Mouse (Mus musculus): Measurements from ENCODE around the gene Grip1. TPM values are rescaled to one million over a fixed set of nuclear protein-coding genes. Genes with fewer than 3 reads are reported as not detected.

The Grip1 gene
- polyA plus RNA-seq, 1 experiment from 2014 or later, result 5.0 TPM

GRCm38 (mm10) chr10:119778871-119779270 lies 325.2 kb downstream of the Grip1 start:
- Histone ChIP-seq H3K4me1 (ENCODE audit: control insufficient read depth, insufficient read depth, low read length) (no peaks in the 10 kb centered on the region), H3K9ac (ENCODE audit: low read depth, low read length) (no peak overlapping the region), H3K27me3 (replicated peaks; ENCODE audit: control insufficient read depth, insufficient read depth, low read length) (no peaks in the 10 kb centered on the region), H3K4me2 (ENCODE audit: low read depth, low read length) (no peak overlapping the region), H3K36me3 (ENCODE audit: control insufficient read depth, insufficient read depth, low read length) (no peaks in the 10 kb centered on the region), H3K27ac (replicated peaks; ENCODE audit: low read depth, low read length) (no peak overlapping the region), H3K4me3 (ENCODE audit: low read depth, low read length) (no peak overlapping the region), H3K9me3 (ENCODE audit: control insufficient read depth, low read length) (no peaks in the 10 kb centered on the region)
- no peak for ATAC-seq (ENCODE audit: low read depth)
- WGBS, result 69% methylated on average over 5 of the region's 5 CpGs
- DNase-seq (ENCODE audit: low spot score), result no peak

- ATAC-seq (ENCODE audit: low read depth), result no peak
- H3K27ac ChIP-seq (replicated peaks; ENCODE audit: low read depth, low read length), result no peak overlapping the region
- H3K4me1 ChIP-seq (ENCODE audit: control insufficient read depth, insufficient read depth, low read length), result no peaks in the 10 kb centered on the region
- H3K27me3 ChIP-seq (replicated peaks; ENCODE audit: control insufficient read depth, insufficient read depth, low read length), result no peaks in the 10 kb centered on the region
- 81% methylated on average over 1 of the region's 1 CpGs for WGBS
- H3K9me3 ChIP-seq (ENCODE audit: control insufficient read depth, low read length), result no peaks in the 10 kb centered on the region
- no peaks in the 10 kb centered on the region for H3K36me3 ChIP-seq (ENCODE audit: control insufficient read depth, insufficient read depth, low read length)
- H3K4me3 ChIP-seq (ENCODE audit: low read depth, low read length), result no peak overlapping the region
- no peak overlapping the region for H3K4me2 ChIP-seq (ENCODE audit: low read depth, low read length)
- no peak overlapping the region for H3K9ac ChIP-seq (ENCODE audit: low read depth, low read length)
- DNase-seq (ENCODE audit: low spot score), result no peak
Measured at GRCm38 (mm10) chr10:119779657-119780056, 326.0 kb downstream of the Grip1 start.

- DNase-seq (ENCODE audit: low spot score) (peak; percentile 9), ATAC-seq (ENCODE audit: low read depth) (no peak)
- Histone ChIP-seq H3K4me2 (ENCODE audit: low read depth, low read length) (no peak overlapping the region), H3K36me3 (ENCODE audit: control insufficient read depth, insufficient read depth, low read length) (no peaks in the 10 kb centered on the region), H3K9me3 (ENCODE audit: control insufficient read depth, low read length) (no peaks in the 10 kb centered on the region), H3K27me3 (replicated peaks; ENCODE audit: control insufficient read depth, insufficient read depth, low read length) (no peaks in the 10 kb centered on the region), H3K4me3 (ENCODE audit: low read depth, low read length) (no peak overlapping the region), H3K9ac (ENCODE audit: low read depth, low read length) (no peak overlapping the region), H3K4me1 (ENCODE audit: control insufficient read depth, insufficient read depth, low read length) (no peaks in the 10 kb centered on the region), H3K27ac (replicated peaks; ENCODE audit: low read depth, low read length) (no peak overlapping the region)
- WGBS, result 57% methylated on average over 1 of the region's 1 CpGs
Measured at GRCm38 (mm10) chr10:119790507-119790906, 336.9 kb downstream of the Grip1 start.

- 50% methylated on average over 6 of the region's 6 CpGs for WGBS
- no peak overlapping the region for H3K27ac ChIP-seq (replicated peaks; ENCODE audit: low read depth, low read length)
Measured at GRCm38 (mm10) chr10:119802421-119802820, 348.8 kb downstream of the Grip1 start.

DNA sequence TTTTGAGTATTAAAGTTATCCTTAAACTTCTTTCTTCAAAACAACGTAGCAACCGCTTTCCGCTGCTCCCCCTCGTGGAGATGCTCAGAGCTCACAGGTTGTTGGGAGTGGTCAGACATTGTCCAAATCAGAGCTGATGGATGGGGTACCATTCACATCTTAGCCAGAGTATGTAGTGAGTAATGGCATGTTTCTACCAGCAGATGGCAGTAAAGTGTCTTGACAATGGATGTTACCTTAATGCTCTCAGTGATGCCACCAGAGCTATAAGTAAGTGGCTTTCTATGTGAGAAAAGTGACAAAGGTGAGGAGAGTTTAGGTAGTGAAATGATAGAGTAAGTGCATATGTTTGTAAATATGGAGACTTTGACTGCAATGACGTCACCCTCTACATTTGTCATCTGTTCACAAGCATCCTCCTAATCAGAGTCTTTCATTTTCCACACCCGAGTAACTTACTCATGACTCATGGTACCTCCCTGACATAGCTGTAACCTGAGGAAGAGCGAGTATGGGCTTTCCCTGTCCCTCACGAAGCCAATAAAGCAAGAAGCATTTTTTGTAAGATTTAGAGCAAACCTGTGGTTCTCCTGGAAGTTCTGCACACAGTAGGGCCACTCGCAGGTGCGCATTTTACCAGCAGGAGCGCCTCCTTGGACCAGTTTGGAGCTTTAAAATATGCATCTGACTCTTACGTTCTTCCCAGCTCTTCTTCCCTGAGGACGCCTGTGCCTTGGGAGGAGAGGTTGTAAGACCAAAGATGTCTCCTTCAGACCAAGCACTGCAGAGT lies 350.2 kb downstream of the Grip1 start:
- Histone ChIP-seq H3K9ac (ENCODE audit: low read depth, low read length) (no peak overlapping the region), H3K4me3 (ENCODE audit: low read depth, low read length) (no peak overlapping the region), H3K36me3 (ENCODE audit: control insufficient read depth, insufficient read depth, low read length) (no peaks in the 10 kb centered on the region), H3K4me1 (ENCODE audit: control insufficient read depth, insufficient read depth, low read length) (no peaks in the 10 kb centered on the region), H3K27me3 (replicated peaks; ENCODE audit: control insufficient read depth, insufficient read depth, low read length) (no peaks in the 10 kb centered on the region), H3K9me3 (ENCODE audit: control insufficient read depth, low read length) (no peaks in the 10 kb centered on the region), H3K4me2 (ENCODE audit: low read depth, low read length) (no peak overlapping the region), H3K27ac (replicated peaks; ENCODE audit: low read depth, low read length) (no peak overlapping the region)
- WGBS, result 55% methylated on average over 13 of the region's 13 CpGs
- DNase-seq (ENCODE audit: low spot score) (peak; percentile 88), ATAC-seq (ENCODE audit: low read depth) (peak; percentile 75)

More at GRCm38 (mm10) chr10:119802421-119802820, 348.8 kb downstream of the Grip1 start:
- H3K9ac ChIP-seq (ENCODE audit: low read depth, low read length), result no peak overlapping the region
- no peak overlapping the region for H3K4me2 ChIP-seq (ENCODE audit: low read depth, low read length)
- no peak for ATAC-seq (ENCODE audit: low read depth)
- H3K27me3 ChIP-seq (replicated peaks; ENCODE audit: control insufficient read depth, insufficient read depth, low read length), result no peaks in the 10 kb centered on the region
- H3K36me3 ChIP-seq (ENCODE audit: control insufficient read depth, insufficient read depth, low read length), result no peaks in the 10 kb centered on the region
- no peaks in the 10 kb centered on the region for H3K9me3 ChIP-seq (ENCODE audit: control insufficient read depth, low read length)
- no peak overlapping the region for H3K4me3 ChIP-seq (ENCODE audit: low read depth, low read length)
- DNase-seq (ENCODE audit: low spot score), result no peak
- H3K4me1 ChIP-seq (ENCODE audit: control insufficient read depth, insufficient read depth, low read length), result no peaks in the 10 kb centered on the region

GRCm38 (mm10) chr10:119804423-119804814 lies 350.8 kb downstream of the Grip1 start:
- WGBS, result 78% methylated on average over 9 of the region's 9 CpGs
- H3K27ac ChIP-seq (replicated peaks; ENCODE audit: low read depth, low read length), result no peak overlapping the region
- H3K4me3 ChIP-seq (ENCODE audit: low read depth, low read length), result no peak overlapping the region
- no peaks in the 10 kb centered on the region for H3K4me1 ChIP-seq (ENCODE audit: control insufficient read depth, insufficient read depth, low read length)
- DNase-seq (ENCODE audit: low spot score) (no peak), ATAC-seq (ENCODE audit: low read depth) (peak; percentile 33; the same call in 1 of the 2 replicates)
- H3K27me3 ChIP-seq (replicated peaks; ENCODE audit: control insufficient read depth, insufficient read depth, low read length), result no peaks in the 10 kb centered on the region
- no peak overlapping the region for H3K4me2 ChIP-seq (ENCODE audit: low read depth, low read length)
- no peaks in the 10 kb centered on the region for H3K36me3 ChIP-seq (ENCODE audit: control insufficient read depth, insufficient read depth, low read length)
- H3K9ac ChIP-seq (ENCODE audit: low read depth, low read length), result no peak overlapping the region
- no peaks in the 10 kb centered on the region for H3K9me3 ChIP-seq (ENCODE audit: control insufficient read depth, low read length)

GRCm38 (mm10) chr10:119805082-119805481 lies 351.5 kb downstream of the Grip1 start:
- Histone ChIP-seq H3K4me1 (ENCODE audit: control insufficient read depth, insufficient read depth, low read length) (no peaks in the 10 kb centered on the region), H3K9me3 (ENCODE audit: control insufficient read depth, low read length) (no peaks in the 10 kb centered on the region), H3K4me2 (ENCODE audit: low read depth, low read length) (no peak overlapping the region), H3K9ac (ENCODE audit: low read depth, low read length) (no peak overlapping the region), H3K27me3 (replicated peaks; ENCODE audit: control insufficient read depth, insufficient read depth, low read length) (no peaks in the 10 kb centered on the region), H3K27ac (replicated peaks; ENCODE audit: low read depth, low read length) (no peak overlapping the region), H3K36me3 (ENCODE audit: control insufficient read depth, insufficient read depth, low read length) (no peaks in the 10 kb centered on the region), H3K4me3 (ENCODE audit: low read depth, low read length) (no peak overlapping the region)
- ATAC-seq (ENCODE audit: low read depth) (no peak), DNase-seq (ENCODE audit: low spot score) (no peak)
- 88% methylated on average over 7 of the region's 7 CpGs for WGBS

DNA sequence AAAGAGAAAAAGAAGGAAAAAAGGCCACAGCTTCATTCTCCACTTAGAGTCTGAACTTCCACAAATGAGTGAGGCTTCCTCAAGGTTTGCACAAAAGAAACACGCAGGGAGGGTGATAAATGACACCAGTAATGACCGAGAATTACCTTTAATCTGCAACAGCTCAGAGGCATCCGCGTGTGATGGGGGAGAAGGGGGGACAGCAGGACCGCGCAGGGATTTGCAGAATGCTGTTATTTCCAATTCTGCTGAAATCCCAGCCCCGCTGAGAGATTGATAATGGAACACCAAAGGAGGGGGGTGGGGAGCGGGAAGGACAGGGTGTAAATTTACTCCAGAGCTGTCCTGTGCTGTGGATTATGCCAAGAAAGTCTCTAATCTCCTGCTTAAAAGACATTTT lies 352.5 kb downstream of the Grip1 start:
- no peaks in the 10 kb centered on the region for H3K4me1 ChIP-seq (ENCODE audit: control insufficient read depth, insufficient read depth, low read length)
- no peaks in the 10 kb centered on the region for H3K27me3 ChIP-seq (replicated peaks; ENCODE audit: control insufficient read depth, insufficient read depth, low read length)
- H3K9me3 ChIP-seq (ENCODE audit: control insufficient read depth, low read length), result no peaks in the 10 kb centered on the region
- H3K27ac ChIP-seq (replicated peaks; ENCODE audit: low read depth, low read length), result no peak overlapping the region
- 55% methylated on average over 8 of the region's 8 CpGs for WGBS
- ATAC-seq (ENCODE audit: low read depth) (no peak), DNase-seq (ENCODE audit: low spot score) (no peak)
- no peak overlapping the region for H3K9ac ChIP-seq (ENCODE audit: low read depth, low read length)
- H3K36me3 ChIP-seq (ENCODE audit: control insufficient read depth, insufficient read depth, low read length), result no peaks in the 10 kb centered on the region
- H3K4me3 ChIP-seq (ENCODE audit: low read depth, low read length), result no peak overlapping the region
- H3K4me2 ChIP-seq (ENCODE audit: low read depth, low read length), result no peak overlapping the region

- H3K27ac ChIP-seq (replicated peaks; ENCODE audit: low read depth, low read length), result no peak overlapping the region
- H3K9me3 ChIP-seq (ENCODE audit: control insufficient read depth, low read length), result no peaks in the 10 kb centered on the region
- H3K36me3 ChIP-seq (ENCODE audit: control insufficient read depth, insufficient read depth, low read length), result no peaks in the 10 kb centered on the region
- H3K4me3 ChIP-seq (ENCODE audit: low read depth, low read length), result no peak overlapping the region
- no peak for ATAC-seq (ENCODE audit: low read depth)
- no peak overlapping the region for H3K9ac ChIP-seq (ENCODE audit: low read depth, low read length)
- H3K4me1 ChIP-seq (ENCODE audit: control insufficient read depth, insufficient read depth, low read length), result no peaks in the 10 kb centered on the region
- 89% methylated on average over 5 of the region's 5 CpGs for WGBS
- H3K4me2 ChIP-seq (ENCODE audit: low read depth, low read length), result no peak overlapping the region
- H3K27me3 ChIP-seq (replicated peaks; ENCODE audit: control insufficient read depth, insufficient read depth, low read length), result no peaks in the 10 kb centered on the region
- DNase-seq (ENCODE audit: low spot score), result no peak
Measured at GRCm38 (mm10) chr10:119808384-119808783, 354.8 kb downstream of the Grip1 start.
